Mouse (Mus musculus) forebrain, embryonic 16.5 days (tissue): Measurements from ENCODE around the gene Lhfp. TPM values are rescaled to one million over a fixed set of nuclear protein-coding genes. Genes with fewer than 3 reads are reported as not detected.

Source experiments
- ATAC-seq: fragments of 200-750 bp; cut with Nextera tagmentation; 2 replicates; pipeline ENCODE4 v1.8.0; 2017; ENCODE audit warnings: mild to moderate bottlenecking, moderate library complexity
- H3K27ac ChIP-seq: fragments of 300-500 bp; sonication (generic); 2 replicates; pipeline ENCODE4 v1.5.1; 2014; ENCODE audit warnings: low read length, control low read depth
- H3K27me3 ChIP-seq: fragments of 300-500 bp; sonication (generic); replicated peaks from 2 replicates; pipeline ENCODE4 v1.6.1; 2014; ENCODE audit warnings: low read length; ENCODE audit not compliant: control insufficient read depth, insufficient read depth
- H3K36me3 ChIP-seq: fragments of 300-500 bp; sonication (generic); 2 replicates; pipeline ENCODE4 v1.6.1; 2014; ENCODE audit not compliant: control insufficient read depth, insufficient read depth
- H3K4me1 ChIP-seq: fragments of 300-500 bp; sonication (generic); replicated peaks from 2 replicates; pipeline ENCODE4 v1.6.1; 2014; ENCODE audit warnings: low read length; ENCODE audit not compliant: control insufficient read depth, insufficient read depth
- H3K4me2 ChIP-seq: fragments of 300-500 bp; sonication (generic); 2 replicates; pipeline ENCODE4 v1.6.1; 2014; ENCODE audit warnings: mild to moderate bottlenecking, low read length, control low read depth
- H3K4me3 ChIP-seq: fragments of 300-500 bp; sonication (generic); replicated peaks from 2 replicates; pipeline ENCODE4 v1.5.1; 2014; ENCODE audit warnings: mild to moderate bottlenecking, low read length, control low read depth
- H3K9ac ChIP-seq: fragments of 300-500 bp; sonication (generic); replicated peaks from 2 replicates; pipeline ENCODE4 v1.6.1; 2014; ENCODE audit warnings: low read depth, low read length, control low read depth
- H3K9me3 ChIP-seq: fragments of 300-500 bp; sonication (generic); 2 replicates; pipeline ENCODE4 v1.6.1; 2016; ENCODE audit warnings: low read length; ENCODE audit not compliant: control insufficient read depth
- WGBS: fragments of 180-500 bp; shearing (Covaris S2); extraction: QIAGEN DNeasy Blood & Tissue Kit; methylation state at CpG from one replicate; pipeline ENCODE4 v1.1.7; 2014; 5-methylcytosine and 5-hydroxymethylcytosine counted together
- polyA plus RNA-seq: library from polyadenylated mRNA; unstranded; fragments of >200 nt; fragmentation: Nextera tagmentation; extraction: Ambion mirVana; gene quantifications from 2 replicates; pipeline ENCODE4 v1.2.1, GENCODE M21; 2015

The Lhfp gene
- polyA plus RNA-seq, 1 experiment from 2014 or later = 43.7 TPM

- Histone ChIP-seq H3K9me3 (no peaks in the 10 kb centered on the region), H3K4me2 (no peak overlapping the region), H3K27me3 (no peaks in the 10 kb centered on the region), H3K9ac (no peak overlapping the region), H3K36me3 (peaks cover 21% of the 10 kb centered on the region), H3K27ac (no peak overlapping the region), H3K4me1 (no peaks in the 10 kb centered on the region), H3K4me3 (no peak overlapping the region)
- 93% methylated on average over 8 of the region's 8 CpGs for WGBS
- no peak for ATAC-seq
These were observed 33.9 kb upstream of the Lhfp start for GRCm38 (mm10) chr3:53007411-53007810.

- peak within 1 kb of the TSS; percentile 69 for H3K9ac ChIP-seq
- 4% methylated on average over 53 of the region's 53 CpGs for WGBS
- H3K27ac ChIP-seq = 0 out of 2 replicates have a peak within 1 kb of the TSS, but pooled peaks have one; percentile 25
- H3K27me3 ChIP-seq = no peaks in the 10 kb centered on the region
- peaks cover 8% of the 10 kb centered on the region for H3K4me1 ChIP-seq
- peaks cover 9% of the 10 kb centered on the region for H3K36me3 ChIP-seq
- H3K4me3 ChIP-seq = peak within 1 kb of the TSS; percentile 66
- peak within 1 kb of the TSS; percentile 63 for H3K4me2 ChIP-seq
- no peaks in the 10 kb centered on the region for H3K9me3 ChIP-seq
- peak; percentile 96 for ATAC-seq
These were observed 24.6 kb upstream of the Lhfp start, which contains the start of gene Cog6 for GRCm38 (mm10) chr3:53016436-53017340. Cog6 (minus strand) TSS chr3:53017237.

- WGBS = 81% methylated on average over 4 of the region's 4 CpGs
- Histone ChIP-seq H3K27me3 (no peaks in the 10 kb centered on the region), H3K4me2 (no peak overlapping the region), H3K4me1 (no peaks in the 10 kb centered on the region), H3K27ac (no peak overlapping the region), H3K4me3 (no peak overlapping the region), H3K9me3 (no peaks in the 10 kb centered on the region), H3K9ac (no peak overlapping the region), H3K36me3 (no peaks in the 10 kb centered on the region)
- ATAC-seq = no peak
These were observed 14.0 kb upstream of the Lhfp start for GRCm38 (mm10) chr3:53027333-53027732.

- H3K4me1 ChIP-seq = no peaks in the 10 kb centered on the region
- WGBS = 23% methylated on average over 7 of the region's 7 CpGs
These were observed 12.3 kb upstream of the Lhfp start for GRCm38 (mm10) chr3:53029046-53029445.

GRCm38 (mm10) chr3:53031586-53031985 is 9.7 kb upstream of the Lhfp start:
- Histone ChIP-seq H3K4me2 (no peak overlapping the region), H3K27ac (no peak overlapping the region), H3K4me3 (no peak overlapping the region), H3K36me3 (no peaks in the 10 kb centered on the region), H3K9me3 (no peaks in the 10 kb centered on the region), H3K4me1 (no peaks in the 10 kb centered on the region), H3K27me3 (no peaks in the 10 kb centered on the region), H3K9ac (no peak overlapping the region)
- 41% methylated on average over 6 of the region's 6 CpGs for WGBS
- no peak for ATAC-seq

More at GRCm38 (mm10) chr3:53029046-53029445, 12.3 kb upstream of the Lhfp start:
- Histone ChIP-seq H3K9ac (no peak overlapping the region), H3K4me2 (no peak overlapping the region), H3K27ac (no peak overlapping the region), H3K36me3 (no peaks in the 10 kb centered on the region), H3K27me3 (no peaks in the 10 kb centered on the region), H3K4me3 (no peak overlapping the region), H3K9me3 (no peaks in the 10 kb centered on the region)
- ATAC-seq = peak; percentile 64; the same call in 1 of the 2 replicates

- 69% methylated on average over 5 of the region's 5 CpGs for WGBS
- H3K4me1 ChIP-seq = no peaks in the 10 kb centered on the region
- H3K9ac ChIP-seq = no peak overlapping the region
- no peaks in the 10 kb centered on the region for H3K27me3 ChIP-seq
- H3K9me3 ChIP-seq = no peaks in the 10 kb centered on the region
- H3K4me2 ChIP-seq = no peak overlapping the region
- H3K27ac ChIP-seq = no peak overlapping the region
- ATAC-seq = no peak
- no peak overlapping the region for H3K4me3 ChIP-seq
- no peaks in the 10 kb centered on the region for H3K36me3 ChIP-seq
These were observed 8.9 kb upstream of the Lhfp start for GRCm38 (mm10) chr3:53032432-53032831.

- H3K27ac ChIP-seq = no peak overlapping the region
- H3K27me3 ChIP-seq = no peaks in the 10 kb centered on the region
- no peak overlapping the region for H3K9ac ChIP-seq
- no peak for ATAC-seq
- 21% methylated on average over 3 of the region's 3 CpGs for WGBS
- no peaks in the 10 kb centered on the region for H3K9me3 ChIP-seq
- no peak overlapping the region for H3K4me3 ChIP-seq
- no peak overlapping the region for H3K4me2 ChIP-seq
- H3K4me1 ChIP-seq = no peaks in the 10 kb centered on the region
- H3K36me3 ChIP-seq = no peaks in the 10 kb centered on the region
These were observed 7.9 kb upstream of the Lhfp start for GRCm38 (mm10) chr3:53033448-53033847.

- Histone ChIP-seq H3K4me3 (no peak overlapping the region), H3K4me1 (0 out of 2 replicates have a peak, but pooled peaks cover 2% of the 10 kb centered on the region), H3K9me3 (no peaks in the 10 kb centered on the region), H3K27ac (no peak overlapping the region), H3K9ac (no peak overlapping the region), H3K27me3 (no peaks in the 10 kb centered on the region), H3K4me2 (no peak overlapping the region), H3K36me3 (no peaks in the 10 kb centered on the region)
- ATAC-seq = no peak
- WGBS = 83% methylated on average over 5 of the region's 5 CpGs
These were observed 5.3 kb upstream of the Lhfp start for GRCm38 (mm10) chr3:53036076-53036475.

- Histone ChIP-seq H3K9ac (no peak overlapping the region), H3K27me3 (no peaks in the 10 kb centered on the region), H3K27ac (no peak overlapping the region), H3K36me3 (no peaks in the 10 kb centered on the region), H3K4me2 (no peak overlapping the region), H3K4me1 (peaks cover 3% of the 10 kb centered on the region; the same call in 1 of the 2 replicates), H3K4me3 (no peak overlapping the region), H3K9me3 (no peaks in the 10 kb centered on the region)
- no peak for ATAC-seq
- WGBS = 91% methylated on average over 7 of the region's 7 CpGs
These were observed 4.4 kb upstream of the Lhfp start for GRCm38 (mm10) chr3:53036941-53037340.
